Mouse (Mus musculus) forebrain, embryonic 12.5 days (tissue): ENCODE measurements around the gene Cradd. TPM values are rescaled to one million over a fixed set of nuclear protein-coding genes. Genes with fewer than 3 reads are reported as not detected.
A peak's percentile ranks its signal among the peaks of the same experiment; 100 is the strongest.

Experiments used
- ATAC-seq: fragments of 200-750 bp; cut with Nextera tagmentation; 2 replicates; pipeline ENCODE4 v1.8.0; 2017; ENCODE audit warnings: moderate TSS enrichment; ENCODE audit not compliant: low FRiP score
- H3K27ac ChIP-seq: fragments of 300-500 bp; sonication (generic); 2 replicates; pipeline ENCODE4 v1.5.1; 2016; ENCODE audit warnings: mild to moderate bottlenecking
- H3K27me3 ChIP-seq: fragments of 300-500 bp; sonication (generic); 2 replicates; pipeline ENCODE4 v1.6.1; 2016; ENCODE audit warnings: mild to moderate bottlenecking
- H3K36me3 ChIP-seq: fragments of 300-500 bp; sonication (generic); replicated peaks from 2 replicates; pipeline ENCODE4 v1.6.1; 2016; ENCODE audit warnings: mild to moderate bottlenecking
- H3K4me1 ChIP-seq: fragments of 300-500 bp; sonication (generic); 2 replicates; pipeline ENCODE4 v1.6.1; 2016
- H3K4me2 ChIP-seq: fragments of 300-500 bp; sonication (generic); 2 replicates; pipeline ENCODE4 v1.6.1; 2016; ENCODE audit warnings: mild to moderate bottlenecking, moderate library complexity
- H3K4me3 ChIP-seq: fragments of 300-500 bp; sonication (generic); replicated peaks from 2 replicates; pipeline ENCODE4 v1.5.1; 2016; ENCODE audit warnings: mild to moderate bottlenecking
- H3K9ac ChIP-seq: fragments of 300-500 bp; sonication (generic); 2 replicates; pipeline ENCODE4 v1.6.1; 2016; ENCODE audit warnings: mild to moderate bottlenecking
- H3K9me3 ChIP-seq: fragments of 300-500 bp; sonication (generic); 2 replicates; pipeline ENCODE4 v1.6.1; 2016
- WGBS: fragments of 180-500 bp; shearing (Covaris S2); methylation state at CpG from one replicate; pipeline ENCODE4 v1.1.7; 2016; 5-methylcytosine and 5-hydroxymethylcytosine counted together
- polyA plus RNA-seq: library from polyadenylated mRNA; unstranded; fragments of >200 nt; fragmentation: Nextera tagmentation; extraction: Ambion mirVana; gene quantifications from 2 replicates; pipeline ENCODE4 v1.2.1, GENCODE M21; 2016

Cradd gene
- polyA plus RNA-seq, 1 experiment from 2014 or later: 13.3 TPM

- no peak overlapping the region for H3K4me3 ChIP-seq
- no peak for ATAC-seq
These were observed 142.4 kb downstream of the Cradd start for GRCm38 (mm10) chr10:95181553-95181952.

GRCm38 (mm10) chr10:95180900-95181299, 143.0 kb downstream of the Cradd start:
- H3K27ac ChIP-seq: no peak overlapping the region
- H3K36me3 ChIP-seq: no peaks in the 10 kb centered on the region
- H3K9me3 ChIP-seq: no peaks in the 10 kb centered on the region
- WGBS: 93% methylated on average over 3 of the region's 3 CpGs
- H3K27me3 ChIP-seq: no peaks in the 10 kb centered on the region
- H3K4me1 ChIP-seq: peaks cover 6% of the 10 kb centered on the region; the same call in 1 of the 2 replicates
- no peak for ATAC-seq
- H3K4me3 ChIP-seq: no peak overlapping the region
- H3K4me2 ChIP-seq: no peak overlapping the region
- no peak overlapping the region for H3K9ac ChIP-seq

More at GRCm38 (mm10) chr10:95181553-95181952, 142.4 kb downstream of the Cradd start:
- Histone ChIP-seq H3K36me3 (no peaks in the 10 kb centered on the region), H3K9me3 (no peaks in the 10 kb centered on the region), H3K27ac (no peak overlapping the region), H3K4me2 (no peak overlapping the region), H3K9ac (no peak overlapping the region), H3K4me1 (peaks cover 4% of the 10 kb centered on the region; the same call in 1 of the 2 replicates), H3K27me3 (no peaks in the 10 kb centered on the region)
- 78% methylated on average over 10 of the region's 10 CpGs for WGBS

GRCm38 (mm10) chr10:95180177-95180576, 143.8 kb downstream of the Cradd start:
- Histone ChIP-seq H3K4me2 (no peak overlapping the region), H3K4me1 (peaks cover 13% of the 10 kb centered on the region), H3K4me3 (no peak overlapping the region), H3K9ac (no peak overlapping the region), H3K9me3 (no peaks in the 10 kb centered on the region), H3K27ac (no peak overlapping the region), H3K27me3 (0 out of 2 replicates have a peak, but pooled peaks cover 4% of the 10 kb centered on the region), H3K36me3 (no peaks in the 10 kb centered on the region)
- 89% methylated on average over 8 of the region's 8 CpGs for WGBS
- no peak for ATAC-seq

GRCm38 (mm10) chr10:95178785-95179184, 145.1 kb downstream of the Cradd start:
- no peaks in the 10 kb centered on the region for H3K9me3 ChIP-seq
- H3K27ac ChIP-seq: no peak overlapping the region
- H3K9ac ChIP-seq: no peak overlapping the region
- H3K4me1 ChIP-seq: peaks cover 16% of the 10 kb centered on the region
- no peak overlapping the region for H3K4me2 ChIP-seq
- H3K4me3 ChIP-seq: no peak overlapping the region
- 88% methylated on average over 4 of the region's 4 CpGs for WGBS
- ATAC-seq: no peak
- no peaks in the 10 kb centered on the region for H3K36me3 ChIP-seq
- peaks cover 8% of the 10 kb centered on the region; the same call in 1 of the 2 replicates for H3K27me3 ChIP-seq

- Histone ChIP-seq H3K4me3 (no peak overlapping the region), H3K36me3 (no peaks in the 10 kb centered on the region), H3K27ac (no peak overlapping the region), H3K9ac (no peak overlapping the region), H3K27me3 (peaks cover 11% of the 10 kb centered on the region; the same call in 1 of the 2 replicates), H3K4me1 (peaks cover 12% of the 10 kb centered on the region), H3K9me3 (no peaks in the 10 kb centered on the region), H3K4me2 (no peak overlapping the region)
- WGBS: 38% methylated on average over 23 of the region's 26 CpGs
- ATAC-seq: peak; percentile 23; the same call in 1 of the 2 replicates
These were observed 148.4 kb downstream of the Cradd start for GRCm38 (mm10) chr10:95175423-95176120.

DNA sequence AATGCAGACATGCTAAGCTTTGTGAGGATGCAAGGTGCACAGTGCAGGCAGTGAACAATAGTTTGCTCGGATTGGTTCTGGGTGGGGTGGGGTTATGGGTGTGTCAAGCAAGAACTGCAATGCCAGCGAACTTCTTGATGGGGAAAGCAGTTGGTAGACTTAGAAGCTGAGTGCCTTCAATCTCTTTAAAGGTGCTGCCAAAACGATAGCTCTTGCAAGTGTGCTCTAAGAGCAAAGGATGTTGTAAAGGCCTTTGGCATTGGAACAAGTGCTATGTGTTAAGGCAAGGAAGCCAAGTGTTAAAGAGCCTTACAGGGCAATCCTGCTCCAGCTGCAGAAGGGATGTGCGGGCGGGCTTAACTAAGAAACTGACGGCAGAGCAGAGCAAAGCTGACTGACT, 149.7 kb downstream of the Cradd start:
- Histone ChIP-seq H3K4me2 (no peak overlapping the region), H3K4me3 (no peak overlapping the region), H3K36me3 (no peaks in the 10 kb centered on the region), H3K27me3 (peaks cover 11% of the 10 kb centered on the region; the same call in 1 of the 2 replicates), H3K4me1 (peaks cover 12% of the 10 kb centered on the region), H3K9me3 (no peaks in the 10 kb centered on the region), H3K27ac (no peak overlapping the region), H3K9ac (no peak overlapping the region)
- no peak for ATAC-seq
- 70% methylated on average over 6 of the region's 6 CpGs for WGBS

- no peaks in the 10 kb centered on the region for H3K9me3 ChIP-seq
- peaks cover 9% of the 10 kb centered on the region for H3K4me1 ChIP-seq
- H3K27me3 ChIP-seq: peaks cover 11% of the 10 kb centered on the region; the same call in 1 of the 2 replicates
- H3K4me2 ChIP-seq: no peak overlapping the region
- no peak for ATAC-seq
- no peaks in the 10 kb centered on the region for H3K36me3 ChIP-seq
- H3K9ac ChIP-seq: no peak overlapping the region
- WGBS: 84% methylated on average over 9 of the region's 9 CpGs
- no peak overlapping the region for H3K4me3 ChIP-seq
- H3K27ac ChIP-seq: no peak overlapping the region
These were observed 153.1 kb downstream of the Cradd start for GRCm38 (mm10) chr10:95170721-95171354.

DNA sequence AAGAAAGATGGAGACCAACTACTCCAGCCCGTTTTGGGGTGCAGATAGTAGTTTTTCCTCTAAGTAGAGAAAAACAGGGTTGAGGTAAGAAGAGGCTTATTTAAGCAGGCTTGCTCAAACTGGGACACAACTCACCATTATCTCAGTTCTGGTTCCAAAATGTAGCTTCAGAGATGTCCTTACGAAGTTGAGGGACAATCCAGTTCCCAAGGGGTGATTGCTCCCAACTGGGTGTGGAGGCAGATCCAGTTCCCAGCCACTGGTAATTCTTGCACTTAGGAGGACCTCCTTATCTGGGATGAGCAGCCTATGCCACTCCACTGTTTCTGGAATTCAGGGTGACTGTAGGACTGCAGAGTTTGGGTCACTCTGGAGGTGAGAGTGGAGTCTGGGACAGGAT, 159.0 kb downstream of the Cradd start:
- Histone ChIP-seq H3K4me1 (no peaks in the 10 kb centered on the region), H3K36me3 (no peaks in the 10 kb centered on the region), H3K27ac (no peak overlapping the region), H3K9me3 (no peaks in the 10 kb centered on the region), H3K4me2 (no peak overlapping the region), H3K9ac (no peak overlapping the region), H3K27me3 (no peaks in the 10 kb centered on the region), H3K4me3 (no peak overlapping the region)
- WGBS: 81% methylated on average over 2 of the region's 2 CpGs
- ATAC-seq: no peak

- Histone ChIP-seq H3K36me3 (no peaks in the 10 kb centered on the region), H3K9me3 (no peaks in the 10 kb centered on the region), H3K4me1 (no peaks in the 10 kb centered on the region), H3K9ac (no peak overlapping the region), H3K4me3 (no peak overlapping the region), H3K4me2 (no peak overlapping the region), H3K27me3 (no peaks in the 10 kb centered on the region), H3K27ac (no peak overlapping the region)
- no peak for ATAC-seq
- WGBS: 75% methylated on average over 8 of the region's 8 CpGs
These were observed 161.1 kb downstream of the Cradd start for GRCm38 (mm10) chr10:95162691-95163374.

DNA sequence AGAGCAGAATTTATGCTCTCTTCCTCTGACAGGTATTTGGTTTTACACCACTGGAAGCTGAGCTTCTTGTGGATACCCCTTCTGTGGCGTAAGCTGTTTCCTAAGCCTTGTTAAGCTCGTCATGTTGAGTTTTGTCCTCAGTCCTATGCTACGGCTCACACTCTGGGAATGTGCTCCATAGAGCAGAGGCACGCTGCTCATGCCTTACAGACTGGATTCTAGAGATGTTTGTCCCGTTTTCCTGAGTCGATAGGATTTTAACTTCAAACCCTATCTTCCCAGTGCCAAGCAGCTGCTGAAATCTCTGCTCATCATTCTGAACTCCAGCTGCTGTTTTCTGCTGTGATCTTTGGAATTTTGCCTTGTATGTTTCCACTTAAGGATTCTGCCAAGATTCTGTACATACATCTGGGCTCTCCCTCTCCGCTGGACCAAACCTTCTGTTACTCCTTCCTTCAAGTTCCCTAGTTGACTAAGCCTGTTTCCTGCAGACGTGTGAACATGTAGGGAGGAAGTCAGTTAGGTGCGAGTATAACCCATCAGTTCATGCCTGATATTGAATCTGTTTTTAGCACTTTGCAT, 164.2 kb downstream of the Cradd start:
- Histone ChIP-seq H3K4me3 (no peak overlapping the region), H3K9me3 (no peaks in the 10 kb centered on the region), H3K4me2 (no peak overlapping the region), H3K9ac (no peak overlapping the region), H3K27ac (no peak overlapping the region), H3K4me1 (no peaks in the 10 kb centered on the region), H3K27me3 (no peaks in the 10 kb centered on the region), H3K36me3 (no peaks in the 10 kb centered on the region)
- WGBS: 81% methylated on average over 9 of the region's 9 CpGs
- no peak for ATAC-seq

DNA sequence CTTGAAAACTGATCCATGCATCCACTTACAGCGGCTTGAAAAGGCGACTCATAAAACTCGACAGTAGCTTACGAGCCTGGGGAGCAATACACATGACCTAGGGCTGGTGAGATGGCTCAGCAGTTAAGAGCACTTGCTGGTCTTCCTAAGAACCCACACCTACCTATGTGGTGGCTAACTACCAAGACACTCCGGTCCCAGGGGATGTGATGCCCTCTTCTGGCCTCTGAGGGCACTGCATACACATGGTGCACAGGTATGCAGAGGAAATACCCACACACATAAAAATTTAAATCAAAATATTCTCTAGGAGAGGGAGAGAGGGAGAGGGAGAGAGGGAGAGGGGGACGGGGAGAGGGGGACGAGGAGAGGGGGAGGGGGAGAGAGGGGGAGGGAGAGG, 167.5 kb downstream of the Cradd start:
- H3K36me3 ChIP-seq: no peaks in the 10 kb centered on the region
- no peaks in the 10 kb centered on the region for H3K9me3 ChIP-seq
- no peak overlapping the region for H3K4me3 ChIP-seq
- WGBS: 94% methylated on average over 5 of the region's 7 CpGs
- no peak overlapping the region for H3K27ac ChIP-seq
- H3K4me2 ChIP-seq: no peak overlapping the region
- ATAC-seq: no peak
- H3K4me1 ChIP-seq: no peaks in the 10 kb centered on the region
- H3K27me3 ChIP-seq: no peaks in the 10 kb centered on the region
- H3K9ac ChIP-seq: no peak overlapping the region

DNA sequence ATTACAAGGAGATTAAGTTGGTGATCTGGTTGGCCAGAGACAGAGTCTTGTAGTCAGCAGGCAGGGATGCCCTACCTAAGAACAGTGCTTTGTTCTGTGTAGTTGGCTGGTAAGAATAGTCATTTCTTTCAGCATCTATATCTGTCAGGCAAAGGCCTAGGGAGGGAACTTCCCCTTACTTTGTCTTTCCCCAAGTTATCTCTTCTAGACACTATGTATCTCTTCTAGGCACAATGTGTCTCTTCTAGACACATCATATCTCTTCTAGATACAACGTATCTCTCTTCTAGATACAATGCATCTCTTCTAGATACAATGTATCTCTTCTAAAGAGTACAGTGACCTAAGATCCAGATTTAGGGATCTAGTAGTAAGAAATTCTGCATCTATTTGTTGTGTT, 169.3 kb downstream of the Cradd start:
- Histone ChIP-seq H3K9me3 (no peaks in the 10 kb centered on the region), H3K4me3 (no peak overlapping the region), H3K9ac (no peak overlapping the region), H3K27me3 (no peaks in the 10 kb centered on the region), H3K27ac (no peak overlapping the region), H3K4me1 (no peaks in the 10 kb centered on the region), H3K36me3 (no peaks in the 10 kb centered on the region), H3K4me2 (no peak overlapping the region)
- WGBS: 80% methylated on average over 1 of the region's 1 CpGs
- no peak for ATAC-seq
